Comparison of ENCODE assay signal across 31 mouse cellular contexts in genomic region chr9:105972031-105972430, GRCm38 (mm10). TPM values are rescaled to one million over a fixed set of nuclear protein-coding genes. Genes with fewer than 3 reads are reported as not detected.
DNase-seq lines count a peak whose midpoint lies in the region; ATAC-seq and TF ChIP-seq lines count a peak whose summit lies in the region.
"Had no signal": no experiment of that assay in that cellular context is flagged by ENCODE, and none has a peak within 500 bp of the region (broad histone marks: within the 10 kb centered on the region; RNA-seq: fewer than 3 reads in every experiment).

No protein-coding gene starts in this region.

- 92% methylated on average over 3 of the region's 3 CpGs for WGBS in stomach, embryonic 16.5 days
- 89% methylated on average over 3 of the region's 3 CpGs for WGBS in forebrain, embryonic 15.5 days

- no peaks in the 10 kb centered on the region for H3K27me3 ChIP-seq in stomach, embryonic 16.5 days (ENCODE audit: control insufficient read depth, insufficient read depth, low read length)
- no peaks in the 10 kb centered on the region for H3K27me3 ChIP-seq in forebrain, embryonic 15.5 days
- H3K27me3 ChIP-seq: Patski had no signal

- H3K4me2 ChIP-seq in stomach, embryonic 16.5 days (ENCODE audit: low read depth, low read length), result no peak overlapping the region
- H3K4me2 ChIP-seq in forebrain, embryonic 15.5 days (replicated peaks), result no peak overlapping the region
- H3K4me2 ChIP-seq: embryonic facial prominence, embryonic 12.5 days; embryonic facial prominence, embryonic 15.5 days; heart, embryonic 12.5 days; heart, embryonic 15.5 days; hindbrain, embryonic 14.5 days had no signal

- DNase-seq in ES-E14 (ENCODE audit: low read depth, low spot score), result peak; percentile 19
- DNase-seq in ZHBTc4 (ENCODE audit: low read depth, low spot score), result peak; percentile 75
- DNase-seq in left cerebral cortex, adult 18-20 months (ENCODE audit: low spot score in 2 of 2), result no peak
- DNase-seq in adrenal gland, postnatal 4 days (ENCODE audit: low spot score in 2 of 2), result no peak
- DNase-seq: adrenal gland, adult 8-10 months; adrenal gland, postnatal 25 days; cerebellum, adult 2 months; cerebellum, adult 9-11 months; cerebellum, postnatal 25 days; gastrocnemius, postnatal 25 days; heart, adult 18-20 months; heart, postnatal 10 days; heart, postnatal 36 days had no signal

- in situ Hi-C loops in ES-E14 (cut with MboI; ENCODE audit: low sequenced_read_pairs in 2 of 2, unreplicated experiment in 2 of 2), result no loop called here

- no peak overlapping the region for H3K9ac ChIP-seq in ES-E14 (ENCODE audit: insufficient read depth, low read depth, low read length, poor library complexity, severe bottlenecking)
- H3K9ac ChIP-seq in stomach, embryonic 16.5 days (ENCODE audit: low read length), result no peak overlapping the region
- no peak overlapping the region for H3K9ac ChIP-seq in forebrain, embryonic 15.5 days (replicated peaks)
- H3K9ac ChIP-seq: embryonic facial prominence, embryonic 12.5 days; embryonic facial prominence, embryonic 15.5 days; heart, embryonic 12.5 days; heart, embryonic 15.5 days; hindbrain, embryonic 14.5 days had no signal

- no peak for ATAC-seq in stomach, embryonic 16.5 days (ENCODE audit: insufficient read depth, low FRiP score)
- no peak for ATAC-seq in forebrain, embryonic 15.5 days (replicated peaks)
- ATAC-seq: activated CD4-positive, CD25-positive, alpha-beta regulatory T cell, adult 4 months; CD4-positive, CD25-positive, alpha-beta regulatory T cell, adult 4 months; forebrain, embryonic 14.5 days; hindbrain, postnatal 0 days; inflammation-experienced regulatory T-cells, adult 6 months; Patski had no signal

- no peaks in the 10 kb centered on the region for H3K9me3 ChIP-seq in ES-E14 (ENCODE audit: control insufficient read depth, insufficient read depth, low read depth, low read length)
- H3K9me3 ChIP-seq in stomach, embryonic 16.5 days (replicated peaks; ENCODE audit: control insufficient read depth, low read length), result no peaks in the 10 kb centered on the region
- no peaks in the 10 kb centered on the region for H3K9me3 ChIP-seq in forebrain, embryonic 15.5 days
- H3K9me3 ChIP-seq: embryonic facial prominence, embryonic 12.5 days; embryonic facial prominence, embryonic 15.5 days; heart, embryonic 12.5 days; heart, embryonic 15.5 days; hindbrain, embryonic 10.5 days had no signal

- H3K4me1 ChIP-seq in ES-E14 (ENCODE audit: control insufficient read depth in 2 of 2, insufficient read depth in 2 of 2, low read length in 2 of 2, poor library complexity in 1 of 2), result peaks cover 14 to 20% of the 10 kb centered on the region in 2 experiments; a peak in 3 of 4 replicates
- no peaks in the 10 kb centered on the region for H3K4me1 ChIP-seq in stomach, embryonic 16.5 days (ENCODE audit: control insufficient read depth, insufficient read depth, low read length)
- no peaks in the 10 kb centered on the region for H3K4me1 ChIP-seq in forebrain, embryonic 15.5 days
- H3K4me1 ChIP-seq: embryonic facial prominence, embryonic 12.5 days; embryonic facial prominence, embryonic 15.5 days; heart, embryonic 12.5 days; heart, embryonic 15.5 days; hindbrain, embryonic 10.5 days had no signal

- 0 out of 4 replicates have a peak overlapping the region, but pooled peaks of 1 of the 2 experiments have one; percentile 28 for H3K4me3 ChIP-seq in ES-E14 (ENCODE audit: insufficient read depth in 1 of 2, low read depth in 1 of 2, low read length in 2 of 2, poor library complexity in 1 of 2, severe bottlenecking in 1 of 2)
- H3K4me3 ChIP-seq in stomach, embryonic 16.5 days (replicated peaks; ENCODE audit: low read length), result no peak overlapping the region
- H3K4me3 ChIP-seq in forebrain, embryonic 15.5 days, result no peak overlapping the region
- H3K4me3 ChIP-seq: embryonic facial prominence, embryonic 12.5 days; embryonic facial prominence, embryonic 15.5 days; heart, embryonic 12.5 days; heart, embryonic 15.5 days; hindbrain, embryonic 10.5 days had no signal

- no peak overlapping the region for H3K27ac ChIP-seq in ES-E14 (ENCODE audit: insufficient read depth, low read depth, low read length, poor library complexity, severe bottlenecking)
- peak overlapping the region; percentile 2; the same call in 1 of the 2 replicates for H3K27ac ChIP-seq in stomach, embryonic 16.5 days (ENCODE audit: low read length)
- no peak overlapping the region for H3K27ac ChIP-seq in forebrain, embryonic 15.5 days (replicated peaks)
- H3K27ac ChIP-seq: embryonic facial prominence, embryonic 12.5 days; embryonic facial prominence, embryonic 15.5 days; heart, embryonic 15.5 days; hindbrain, embryonic 10.5 days; hindbrain, embryonic 14.5 days; hindbrain, postnatal 0 days had no signal

- H3K36me3 ChIP-seq in ES-E14 (ENCODE audit: control insufficient read depth, insufficient read depth, low read length, poor library complexity, severe bottlenecking), result no peaks in the 10 kb centered on the region
- H3K36me3 ChIP-seq in stomach, embryonic 16.5 days (ENCODE audit: control insufficient read depth, insufficient read depth, low read length), result no peaks in the 10 kb centered on the region
- H3K36me3 ChIP-seq in forebrain, embryonic 15.5 days, result no peaks in the 10 kb centered on the region
- H3K36me3 ChIP-seq: embryonic facial prominence, embryonic 12.5 days; embryonic facial prominence, embryonic 15.5 days; G1E; heart, embryonic 12.5 days; heart, embryonic 15.5 days; hindbrain, embryonic 10.5 days had no signal

TF ChIP-seq in ES-E14, 5 proteins besides CTCF, POLR2A, EP300 and RAD21:
- TF ChIP-seq HCFC1 (IDR thresholded peaks at IDR 0.05; ENCODE audit: borderline replicate concordance, insufficient read depth, low read length), result no peak
- TF ChIP-seq MAFK (IDR thresholded peaks at IDR 0.05; ENCODE audit: insufficient read depth, low read depth, low read length), result no peak
- TF ChIP-seq CHD2 (IDR thresholded peaks at IDR 0.05; ENCODE audit: low read depth, low read length), result no peak
- no peak for TF ChIP-seq ZC3H11A (IDR thresholded peaks at IDR 0.05; ENCODE audit: borderline replicate concordance, low read depth, low read length)
- TF ChIP-seq ZNF384 (IDR thresholded peaks at IDR 0.05; ENCODE audit: low read depth, low read length), result no peak

RNA-seq across cellular contexts. Expression of gene Col6a5, which starts 11.6 kb away (rescaled TPM):
- total RNA-seq in ES-E14 (2012; rRNA removed), result 2.6 and 4.2 TPM in 2 replicates
- 8.1 and 12.0 TPM in 2 replicates for polyA plus RNA-seq in stomach, embryonic 16.5 days (2015; fragmentation: Nextera tagmentation; extraction: Ambion mirVana)
- total RNA-seq in left cerebral cortex, adult 18-20 months (2021), result under 1 TPM; 0.40 to 0.84 TPM
- polyA plus RNA-seq in forebrain, embryonic 15.5 days (2015; fragmentation: Nextera tagmentation; extraction: Ambion mirVana), result 0.32 and 0.38 TPM in 2 replicates
- 1 to 10 TPM; 5.5 to 6.4 TPM for total RNA-seq in adrenal gland, postnatal 4 days (2021)
- total RNA-seq: common myeloid progenitor, adult 5-6 weeks had no signal
- polyA plus RNA-seq: activated CD4-positive, CD25-positive, alpha-beta regulatory T cell, adult 4 months; C2C12; forebrain, embryonic 11.5 days; G1E; hindbrain, embryonic 14.5 days; inflammation-experienced regulatory T-cells, adult 6 months; Patski had no signal

Comparison
In these comparisons a context has a peak if more than half of its experiments do, and no peak if none do; other contexts are left out.
1. DNase-seq: peak in ES-E14 (single experiment) and ZHBTc4 (single experiment); none in left cerebral cortex, adult 18-20 months (0 of 2) and adrenal gland, postnatal 4 days (0 of 2).